Mouse (Mus musculus) retina, postnatal 7 days (tissue): Measurements from ENCODE around the gene Gys2.

Experiments
- DNase-seq: peaks from one replicate; pipeline ENCODE4 v3.0.0-alpha.2; 2012; ENCODE audit warnings: low read depth, low spot score

Gys2 gene

GRCm38 (mm10) chr6:142377081-142377480, 95.8 kb downstream of the Gys2 start:
- DNase-seq: no peak
